Mouse (Mus musculus): ENCODE data around the gene Pde5a. TPM values are rescaled to one million over a fixed set of nuclear protein-coding genes. Genes with fewer than 3 reads are reported as not detected.

Gene Pde5a
- polyA plus RNA-seq, 1 experiment = 7.1 TPM

Other genes starting within 250 kb of the Pde5a start
- gene Fnbp1l, start 109.2 kb upstream of the Pde5a start, polyA plus RNA-seq (2012; rRNA removed) = 98.4 and 102 TPM in 2 replicates
- gene Fabp2, start 166.1 kb downstream of the Pde5a start, polyA plus RNA-seq (2012; rRNA removed) = not detected in 2 replicates
- gene Gm10959, start 190.4 kb downstream of the Pde5a start, polyA plus RNA-seq (2012; rRNA removed) = not detected in 2 replicates
- 63.1 and 73.6 TPM in 2 replicates for gene 1810037I17Rik, start 195.3 kb downstream of the Pde5a start, polyA plus RNA-seq (2012; rRNA removed)